Mouse (Mus musculus) hindbrain, embryonic 13.5 days (tissue): ENCODE data around the gene Xpot. TPM values are rescaled to one million over a fixed set of nuclear protein-coding genes. Genes with fewer than 3 reads are reported as not detected.
A peak's percentile ranks its signal among the peaks of the same experiment; 100 is the strongest.

Experiments
- ATAC-seq: fragments of 200-750 bp; cut with Nextera tagmentation; 2 replicates; pipeline ENCODE4 v1.8.0; 2017; ENCODE audit warnings: moderate TSS enrichment; ENCODE audit not compliant: low FRiP score
- H3K27ac ChIP-seq: fragments of 300-500 bp; sonication (generic); 2 replicates; pipeline ENCODE4 v1.5.1; 2015; ENCODE audit warnings: inconsistent platforms, mild to moderate bottlenecking, moderate library complexity
- H3K27me3 ChIP-seq: fragments of 300-500 bp; sonication (generic); 2 replicates; pipeline ENCODE4 v1.6.1; 2015; ENCODE audit warnings: mild to moderate bottlenecking, inconsistent platforms
- H3K36me3 ChIP-seq: fragments of 300-500 bp; sonication (generic); 2 replicates; pipeline ENCODE4 v1.6.1; 2015; ENCODE audit warnings: mild to moderate bottlenecking, inconsistent platforms
- H3K4me1 ChIP-seq: fragments of 300-500 bp; sonication (generic); replicated peaks from 2 replicates; pipeline ENCODE4 v1.6.1; 2015; ENCODE audit warnings: inconsistent platforms
- H3K4me2 ChIP-seq: fragments of 300-500 bp; sonication (generic); 2 replicates; pipeline ENCODE4 v1.6.1; 2015; ENCODE audit warnings: inconsistent platforms, mild to moderate bottlenecking, moderate library complexity
- H3K4me3 ChIP-seq: fragments of 300-500 bp; sonication (generic); 2 replicates; pipeline ENCODE4 v1.5.1; 2015; ENCODE audit warnings: mild to moderate bottlenecking, inconsistent platforms
- H3K9ac ChIP-seq: fragments of 300-500 bp; sonication (generic); 2 replicates; pipeline ENCODE4 v1.6.1; 2015; ENCODE audit warnings: mild to moderate bottlenecking, inconsistent platforms
- H3K9me3 ChIP-seq: fragments of 300-500 bp; sonication (generic); 2 replicates; pipeline ENCODE4 v1.6.1; 2016; ENCODE audit warnings: inconsistent platforms
- WGBS: fragments of 180-500 bp; shearing (Covaris S2); methylation state at CpG from one replicate; pipeline ENCODE4 v1.1.7; 2015; 5-methylcytosine and 5-hydroxymethylcytosine counted together
- polyA plus RNA-seq: library from polyadenylated mRNA; unstranded; fragments of >200 nt; fragmentation: Nextera tagmentation; extraction: Ambion mirVana; gene quantifications from 2 replicates; pipeline ENCODE4 v1.2.1, GENCODE M21; 2015

Xpot gene
- polyA plus RNA-seq: 26.7 and 29.5 TPM in 2 replicates

DNA sequence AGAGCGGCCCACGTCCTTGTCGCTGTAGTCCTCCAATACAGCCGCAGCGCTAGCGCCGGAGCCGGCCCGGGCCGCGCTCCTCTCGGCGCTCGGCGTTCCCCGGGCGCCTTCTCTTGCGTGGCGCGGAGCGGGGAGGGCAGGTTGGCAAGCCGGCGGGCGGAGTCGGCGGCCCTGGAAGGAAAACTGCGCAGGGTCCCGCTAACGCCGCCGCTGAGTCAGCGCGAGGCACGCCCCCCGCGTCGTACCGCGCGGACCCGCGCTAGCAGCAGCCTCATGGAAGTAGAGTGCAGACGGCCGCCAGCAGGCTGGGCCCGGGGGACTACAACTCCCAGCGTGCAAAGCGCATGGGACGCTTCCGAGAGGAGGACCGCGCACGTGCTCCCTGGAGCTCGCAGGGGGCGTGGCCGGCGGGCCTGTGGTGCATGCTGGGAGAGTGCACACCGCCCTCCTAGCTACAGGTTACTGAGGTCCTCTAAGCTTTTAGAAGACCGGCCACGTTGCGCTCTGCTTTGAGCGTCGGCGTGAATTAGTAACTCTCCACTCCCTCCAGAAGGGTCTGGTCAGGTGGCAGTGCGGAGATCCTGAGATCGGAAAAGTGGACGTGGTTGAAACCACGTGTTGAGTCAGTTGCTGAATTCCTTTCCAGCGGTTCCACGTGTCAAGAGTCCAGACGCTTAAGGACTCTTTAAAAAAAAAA is at the start of gene Xpot:
TSS of gene Xpot (minus strand) at position 147 of the 697 bp plus-strand sequence.
- Histone ChIP-seq H3K9ac (peak within 1 kb of the TSS; percentile 85), H3K4me2 (peak within 1 kb of the TSS; percentile 69), H3K4me3 (peak within 1 kb of the TSS; percentile 81), H3K4me1 (peaks cover 17% of the 10 kb centered on the region), H3K9me3 (no peaks in the 10 kb centered on the region), H3K27ac (peak within 1 kb of the TSS; percentile 95), H3K36me3 (peaks cover 8% of the 10 kb centered on the region), H3K27me3 (no peaks in the 10 kb centered on the region)
- WGBS: under 1% methylated on average over 70 of the region's 70 CpGs
- ATAC-seq: peak; percentile 100

DNA sequence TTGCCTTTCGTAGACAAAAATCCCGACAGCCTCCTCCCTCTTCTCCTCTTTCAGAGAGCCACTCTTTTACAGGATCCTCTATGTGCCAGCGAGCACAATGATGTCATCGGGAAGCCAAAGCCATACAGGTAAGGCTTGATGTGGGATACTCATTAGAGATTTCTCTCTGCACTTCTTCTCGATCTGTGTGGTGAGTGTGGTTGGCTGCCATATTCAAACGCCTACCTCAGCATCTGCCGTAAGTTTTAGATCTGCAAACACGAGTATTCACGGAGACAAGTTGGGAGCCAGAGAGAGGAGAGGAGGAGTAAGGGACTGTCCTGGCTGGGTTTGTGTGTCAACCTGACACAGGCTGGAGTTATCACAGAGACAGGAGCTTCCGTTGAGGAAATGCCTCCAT is 43.0 kb upstream of the Xpot start:
- no peak for ATAC-seq
- no peak overlapping the region for H3K4me3 ChIP-seq
- H3K36me3 ChIP-seq: no peaks in the 10 kb centered on the region
- H3K4me1 ChIP-seq: peaks cover 4% of the 10 kb centered on the region; the same call in 1 of the 2 replicates
- H3K9ac ChIP-seq: no peak overlapping the region
- 87% methylated on average over 10 of the region's 10 CpGs for WGBS
- H3K27me3 ChIP-seq: no peaks in the 10 kb centered on the region
- no peaks in the 10 kb centered on the region for H3K9me3 ChIP-seq
- no peak overlapping the region for H3K27ac ChIP-seq
- no peak overlapping the region for H3K4me2 ChIP-seq

DNA sequence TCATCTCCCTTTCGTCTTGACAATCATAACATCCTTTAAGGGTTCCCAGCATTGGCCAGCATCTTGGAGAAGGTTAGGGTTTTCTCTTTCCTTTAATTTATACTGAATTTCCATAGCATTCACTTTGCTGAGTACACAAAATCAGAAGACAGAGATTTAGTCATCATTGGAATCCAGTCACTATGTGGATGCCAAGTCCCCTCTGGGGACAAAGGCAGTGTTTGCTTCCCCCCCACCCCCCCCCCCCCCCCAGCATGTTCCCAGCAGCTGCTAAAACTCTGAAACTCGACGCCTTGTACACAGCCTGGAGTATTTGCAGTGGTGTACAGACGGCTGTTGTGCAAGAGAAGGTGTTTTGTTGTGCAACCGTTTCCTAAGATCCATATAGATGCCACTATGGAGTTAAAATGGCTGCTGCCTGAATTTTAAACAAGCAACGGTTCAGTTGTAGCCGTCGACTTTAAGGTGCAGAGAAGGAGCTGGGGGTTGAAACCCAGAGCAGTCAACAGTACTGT is 39.6 kb upstream of the Xpot start:
- Histone ChIP-seq H3K9ac (no peak overlapping the region), H3K9me3 (no peaks in the 10 kb centered on the region), H3K27me3 (no peaks in the 10 kb centered on the region), H3K4me2 (no peak overlapping the region), H3K36me3 (no peaks in the 10 kb centered on the region), H3K27ac (no peak overlapping the region), H3K4me1 (peaks cover 12% of the 10 kb centered on the region), H3K4me3 (no peak overlapping the region)
- WGBS: 80% methylated on average over 8 of the region's 8 CpGs
- ATAC-seq: no peak

- Histone ChIP-seq H3K9me3 (no peaks in the 10 kb centered on the region), H3K27ac (no peak overlapping the region), H3K27me3 (no peaks in the 10 kb centered on the region), H3K36me3 (no peaks in the 10 kb centered on the region), H3K4me2 (0 out of 2 replicates have a peak overlapping the region, but pooled peaks have one; percentile 4), H3K4me3 (no peak overlapping the region), H3K4me1 (peaks cover 12% of the 10 kb centered on the region), H3K9ac (no peak overlapping the region)
- no peak for ATAC-seq
- WGBS: 46% methylated on average over 13 of the region's 13 CpGs
Observed at GRCm38 (mm10) chr10:121663599-121663998, 37.5 kb upstream of the Xpot start.

- H3K9me3 ChIP-seq: no peaks in the 10 kb centered on the region
- H3K27me3 ChIP-seq: no peaks in the 10 kb centered on the region
- H3K4me1 ChIP-seq: peaks cover 12% of the 10 kb centered on the region
- WGBS: 94% methylated on average over 2 of the region's 2 CpGs
- no peak overlapping the region for H3K4me3 ChIP-seq
- H3K4me2 ChIP-seq: no peak overlapping the region
- no peak overlapping the region for H3K27ac ChIP-seq
- no peak for ATAC-seq
- H3K9ac ChIP-seq: no peak overlapping the region
- H3K36me3 ChIP-seq: no peaks in the 10 kb centered on the region
Observed at GRCm38 (mm10) chr10:121662711-121663110, 36.6 kb upstream of the Xpot start.

DNA sequence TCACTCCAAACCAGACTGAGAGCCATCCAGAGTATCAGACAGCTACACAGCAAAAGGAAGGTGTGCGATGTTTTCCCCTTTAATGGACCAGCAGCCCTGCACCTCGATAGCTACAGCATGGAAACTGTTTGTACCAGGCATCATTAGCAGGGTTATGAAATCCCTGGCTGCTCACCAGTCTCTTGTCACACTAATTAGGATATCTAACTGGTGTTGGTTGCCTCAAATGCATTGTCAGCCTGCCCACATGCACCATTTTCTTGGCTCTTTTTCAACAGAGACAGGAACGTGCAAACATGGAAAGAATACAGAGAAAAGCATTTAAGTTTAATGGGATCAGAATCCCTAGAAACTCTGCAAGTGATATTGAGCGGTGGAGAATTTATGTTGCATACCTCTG is 29.8 kb upstream of the Xpot start:
- H3K36me3 ChIP-seq: no peaks in the 10 kb centered on the region
- H3K27ac ChIP-seq: no peak overlapping the region
- 84% methylated on average over 4 of the region's 4 CpGs for WGBS
- H3K4me1 ChIP-seq: no peaks in the 10 kb centered on the region
- no peak overlapping the region for H3K9ac ChIP-seq
- H3K9me3 ChIP-seq: no peaks in the 10 kb centered on the region
- H3K4me3 ChIP-seq: no peak overlapping the region
- no peak for ATAC-seq
- no peaks in the 10 kb centered on the region for H3K27me3 ChIP-seq
- H3K4me2 ChIP-seq: no peak overlapping the region

DNA sequence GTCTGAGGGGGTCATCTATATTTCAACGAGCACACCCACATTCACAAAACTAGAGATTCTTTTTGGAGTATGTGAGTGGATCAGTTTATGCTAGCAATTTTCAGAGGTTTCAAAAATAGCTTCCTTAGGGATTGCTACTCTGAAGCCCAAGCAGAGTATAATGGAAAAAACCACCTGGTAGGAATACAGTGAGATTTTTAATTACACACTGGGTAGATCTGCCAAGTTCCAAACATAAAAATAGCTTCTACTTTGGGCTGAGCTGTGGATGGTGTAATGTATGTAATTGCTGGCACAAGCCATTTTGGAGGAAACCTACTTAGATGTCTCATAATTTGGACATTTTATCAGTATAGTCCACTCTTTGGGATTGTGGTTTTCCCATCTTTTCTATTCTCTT is 26.9 kb upstream of the Xpot start:
- Histone ChIP-seq H3K27ac (no peak overlapping the region), H3K9me3 (no peaks in the 10 kb centered on the region), H3K4me1 (no peaks in the 10 kb centered on the region), H3K4me2 (no peak overlapping the region), H3K9ac (no peak overlapping the region), H3K27me3 (no peaks in the 10 kb centered on the region), H3K4me3 (no peak overlapping the region), H3K36me3 (no peaks in the 10 kb centered on the region)
- WGBS: 98% methylated on average over 1 of the region's 1 CpGs
- ATAC-seq: no peak

DNA sequence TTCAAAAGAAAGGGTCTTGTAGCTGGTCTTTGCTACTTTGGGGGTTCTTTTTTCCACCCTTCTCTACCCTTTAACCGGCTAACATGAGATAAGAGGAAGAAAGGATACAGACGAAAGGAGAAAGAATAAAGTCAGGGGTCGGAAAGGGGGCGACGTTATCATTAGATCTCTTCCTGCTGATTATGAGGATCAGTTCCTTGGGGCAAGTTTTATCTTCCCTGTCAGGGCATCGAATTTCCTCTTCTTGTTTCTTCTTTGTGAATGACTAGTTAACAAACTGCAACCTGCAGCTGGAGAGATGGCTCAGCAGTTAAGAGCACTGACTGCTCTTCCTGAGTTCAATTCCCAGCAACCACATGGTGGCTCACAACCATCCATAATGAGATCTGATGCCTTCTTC is 20.2 kb upstream of the Xpot start:
- Histone ChIP-seq H3K36me3 (no peaks in the 10 kb centered on the region), H3K9me3 (no peaks in the 10 kb centered on the region), H3K4me3 (no peak overlapping the region), H3K4me2 (no peak overlapping the region), H3K27me3 (peaks cover 40% of the 10 kb centered on the region), H3K4me1 (peaks cover 14% of the 10 kb centered on the region), H3K9ac (no peak overlapping the region), H3K27ac (no peak overlapping the region)
- 76% methylated on average over 6 of the region's 6 CpGs for WGBS
- ATAC-seq: no peak

GRCm38 (mm10) chr10:121642054-121642947 is 16.2 kb upstream of the Xpot start:
- no peaks in the 10 kb centered on the region for H3K9me3 ChIP-seq
- ATAC-seq: 0 out of 2 replicates have a peak, but pooled peaks have one; percentile 34
- no peaks in the 10 kb centered on the region for H3K36me3 ChIP-seq
- peak overlapping the region; percentile 51 for H3K4me3 ChIP-seq
- peaks cover 24% of the 10 kb centered on the region for H3K4me1 ChIP-seq
- peaks cover 51% of the 10 kb centered on the region for H3K27me3 ChIP-seq
- no peak overlapping the region for H3K27ac ChIP-seq
- H3K4me2 ChIP-seq: peak overlapping the region; percentile 93
- 5% methylated on average over 28 of the region's 28 CpGs for WGBS
- H3K9ac ChIP-seq: peak overlapping the region; percentile 71

DNA sequence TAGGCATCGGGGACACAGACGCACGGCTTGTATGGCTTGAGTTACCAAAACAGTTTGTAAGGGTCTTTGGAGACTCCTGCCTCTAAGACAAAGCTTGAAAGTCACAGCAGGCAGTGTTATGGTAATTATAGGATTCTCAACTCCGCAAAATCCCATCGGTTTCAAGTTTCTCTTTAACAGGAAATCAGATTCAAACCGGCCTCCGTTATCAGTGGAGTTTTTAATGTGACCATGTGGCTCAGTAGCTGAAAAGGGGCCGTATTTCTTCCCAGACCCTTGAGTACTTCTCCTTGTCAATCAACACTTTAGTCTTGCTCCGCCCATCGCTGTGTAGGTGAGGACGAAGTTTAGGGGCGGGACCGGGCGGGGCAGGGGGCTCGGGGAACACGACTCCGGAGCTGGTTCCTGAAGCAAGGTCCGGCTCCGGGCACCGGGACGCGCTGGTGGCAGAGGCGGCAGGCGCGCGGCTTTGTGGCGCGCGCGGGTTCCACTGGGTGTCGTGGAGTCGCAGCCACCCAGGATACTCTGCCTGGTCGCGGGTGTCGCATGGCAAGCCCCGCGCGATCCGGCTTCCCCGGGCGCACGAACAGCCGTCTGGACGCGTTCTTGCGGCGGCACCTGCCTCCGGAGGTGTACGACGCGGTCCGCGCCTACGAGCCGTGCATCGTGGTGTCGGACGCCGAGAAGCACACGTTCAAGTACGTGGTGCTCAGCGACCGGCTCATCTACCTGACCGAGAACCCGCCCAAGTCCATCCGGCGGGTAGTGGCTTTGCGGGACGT is 15.3 kb upstream of the Xpot start, which contains the start of gene D930020B18Rik:
TSS of gene D930020B18Rik (plus strand) at position 317 of the 782 bp plus-strand sequence.
- ATAC-seq: 0 out of 2 replicates have a peak, but pooled peaks have one; percentile 28
- Histone ChIP-seq H3K9ac (peak within 1 kb of the TSS; percentile 71), H3K27me3 (peaks cover 51% of the 10 kb centered on the region), H3K27ac (no peak within 1 kb of the TSS), H3K9me3 (no peaks in the 10 kb centered on the region), H3K4me2 (peak within 1 kb of the TSS; percentile 93), H3K4me3 (peak within 1 kb of the TSS; percentile 51), H3K36me3 (no peaks in the 10 kb centered on the region), H3K4me1 (peaks cover 24% of the 10 kb centered on the region)
- WGBS: under 1% methylated on average over 69 of the region's 69 CpGs

DNA sequence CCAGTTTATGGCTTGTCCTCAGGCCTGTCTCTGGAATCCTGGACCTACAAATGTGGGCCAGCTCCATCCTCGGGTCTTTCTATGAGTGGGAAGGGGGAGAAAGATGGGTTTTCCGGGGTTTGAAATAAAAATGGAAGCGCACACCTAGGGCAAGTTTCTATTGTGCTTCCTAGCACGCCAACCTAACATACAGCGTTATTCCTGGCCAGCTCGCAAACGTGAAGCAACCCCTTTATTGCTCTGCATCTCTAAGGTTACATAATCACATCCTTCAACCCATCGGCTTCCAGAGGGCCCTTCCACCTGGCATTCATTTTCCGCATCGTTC is 14.8 kb upstream of the Xpot start:
- peaks cover 51% of the 10 kb centered on the region for H3K27me3 ChIP-seq
- H3K9me3 ChIP-seq: no peaks in the 10 kb centered on the region
- H3K4me2 ChIP-seq: peak overlapping the region; percentile 93
- WGBS: 19% methylated on average over 10 of the region's 10 CpGs
- no peaks in the 10 kb centered on the region for H3K36me3 ChIP-seq
- H3K9ac ChIP-seq: no peak overlapping the region
- H3K27ac ChIP-seq: no peak overlapping the region
- H3K4me1 ChIP-seq: peaks cover 24% of the 10 kb centered on the region
- no peak for ATAC-seq
- H3K4me3 ChIP-seq: peak overlapping the region; percentile 51
